In the genomic region with DNA sequence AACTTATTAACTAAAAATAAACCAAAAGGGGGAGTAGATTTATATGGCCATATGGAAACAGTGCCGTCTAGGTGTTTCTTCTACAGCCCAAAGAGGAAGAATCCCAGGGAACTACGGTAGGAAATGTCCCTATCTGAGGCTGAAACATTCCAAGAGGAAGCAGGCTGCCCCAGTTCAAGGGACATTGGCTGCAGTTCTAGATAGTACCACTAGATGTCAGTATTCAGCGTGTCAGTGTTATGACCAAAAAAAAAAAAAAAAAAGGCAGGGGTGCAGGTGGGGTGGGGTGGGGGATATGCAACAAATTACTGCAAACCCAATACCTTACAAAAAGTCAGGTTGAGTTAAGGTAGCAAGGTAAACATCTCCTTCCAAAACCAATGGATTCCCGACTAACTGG, we compare ENCODE assay signal across 9 mouse cellular contexts. TPM values are rescaled to one million over a fixed set of nuclear protein-coding genes. Genes with fewer than 3 reads are reported as not detected.
A peak's percentile ranks its signal among the peaks of the same experiment; 100 is the strongest.
DNase-seq lines count a peak whose midpoint lies in the region; ATAC-seq and TF ChIP-seq lines count a peak whose summit lies in the region.
"Had no signal": no experiment of that assay in that cellular context is flagged by ENCODE, and none has a peak within 500 bp of the region (broad histone marks: within the 10 kb centered on the region; RNA-seq: fewer than 3 reads in every experiment).

No protein-coding gene starts in this region.

- H3K79me2 ChIP-seq in liver, adult 2 months (ENCODE audit: control insufficient read depth, insufficient read depth, low read length): no peaks in the 10 kb centered on the region

- H3K27me3 ChIP-seq in liver, adult 2 months (ENCODE audit: control insufficient read depth, insufficient read depth, low read length): no peaks in the 10 kb centered on the region
- no peaks in the 10 kb centered on the region for H3K27me3 ChIP-seq in limb, embryonic 14.5 days (ENCODE audit: control insufficient read depth, insufficient read depth, low read length)

- ATAC-seq in limb, embryonic 14.5 days (ENCODE audit: low FRiP score, low read depth): no peak
- ATAC-seq in activated CD4-positive, CD25-positive, alpha-beta regulatory T cell, adult 4 months: no peak

- TF ChIP-seq CTCF in liver, adult 2 months (IDR thresholded peaks at IDR 0.05; ENCODE audit: low read depth, low read length): peak; percentile 47

- DNase-seq in adrenal gland, postnatal 14 days: peak; percentile 24
- no peak for DNase-seq in adrenal gland, postnatal 36 days
- DNase-seq in liver, adult 2 months (ENCODE audit: extremely low read depth, low read depth, low spot score): peak; percentile 35
- DNase-seq in liver: no peak
- DNase-seq in c-Kit-positive CD71-positive TER-119-positive erythroid progenitor cells, embryonic 14.5 days (ENCODE audit: low spot score): peak; percentile 39
- peak; percentile 64 for DNase-seq in limb, embryonic 14.5 days (ENCODE audit: low spot score)
- no peak for DNase-seq in kidney, postnatal 10 days

- H3K9ac ChIP-seq in liver, adult 2 months (ENCODE audit: low read depth, low read length): no peak overlapping the region
- no peak overlapping the region for H3K9ac ChIP-seq in limb, embryonic 14.5 days (ENCODE audit: low read depth, low read length, severe bottlenecking)

- H3K4me3 ChIP-seq in liver, adult 2 months (ENCODE audit: insufficient read depth, low read depth, low read length): no peak overlapping the region
- no peak overlapping the region for H3K4me3 ChIP-seq in limb, embryonic 14.5 days (replicated peaks; ENCODE audit: low read length)
- H3K4me3 ChIP-seq: megakaryocyte, embryonic 14.5 days had no signal

- TF ChIP-seq POLR2A in liver, adult 2 months (IDR thresholded peaks at IDR 0.05; ENCODE audit: extremely low read depth, insufficient read depth, low read length): no peak
- no peak for TF ChIP-seq POLR2A in limb, embryonic 14.5 days (IDR thresholded peaks at IDR 0.05; ENCODE audit: borderline replicate concordance, extremely low read depth, insufficient read depth, insufficient read length)

- no peaks in the 10 kb centered on the region for H3K4me1 ChIP-seq in liver, adult 2 months (ENCODE audit: control insufficient read depth, insufficient read depth, low read length)
- no peaks in the 10 kb centered on the region for H3K4me1 ChIP-seq in limb, embryonic 14.5 days (ENCODE audit: control insufficient read depth, insufficient read depth, low read length)

- no peak overlapping the region for H3K4me2 ChIP-seq in limb, embryonic 14.5 days (replicated peaks; ENCODE audit: low read depth, low read length, severe bottlenecking)

- H3K27ac ChIP-seq in liver, adult 2 months (replicated peaks; ENCODE audit: insufficient read depth, low read depth, low read length): no peak overlapping the region
- H3K27ac ChIP-seq in limb, embryonic 14.5 days (replicated peaks; ENCODE audit: low read depth, low read length): no peak overlapping the region

- no peaks in the 10 kb centered on the region for H3K9me3 ChIP-seq in limb, embryonic 14.5 days (ENCODE audit: control insufficient read depth, low read length)
- H3K9me3 ChIP-seq: megakaryocyte, embryonic 14.5 days had no signal

- H3K36me3 ChIP-seq in liver, adult 2 months (ENCODE audit: control insufficient read depth, insufficient read depth, low read length): no peaks in the 10 kb centered on the region
- no peaks in the 10 kb centered on the region for H3K36me3 ChIP-seq in limb, embryonic 14.5 days (ENCODE audit: control insufficient read depth, insufficient read depth, low read length)

- 16% methylated on average over 4 of the region's 4 CpGs for WGBS in liver, adult 2 months
- 22% methylated on average over 4 of the region's 4 CpGs for WGBS in limb, embryonic 14.5 days

RNA-seq across cellular contexts. Expression of a gene that starts 15.8 kb away (rescaled TPM):
- total RNA-seq in adrenal gland, postnatal 14 days (2021): 5.2 and 5.6 TPM in 2 replicates
- 1 to 10 TPM; 1.9 to 3.5 TPM for total RNA-seq in adrenal gland, postnatal 36 days (2021)
- 0.65 and 2.8 TPM in 2 replicates for total RNA-seq in liver, adult 2 months (2014; rRNA removed)
- 2.3 and 2.4 TPM in 2 replicates for polyA plus RNA-seq in liver, adult 2 months (2012; rRNA removed)
- 4.4 and 4.8 TPM in 2 replicates for polyA plus RNA-seq in limb, embryonic 14.5 days (2012; rRNA removed)
- 1.9 and 2.6 TPM in 2 replicates for polyA plus RNA-seq in limb, embryonic 14.5 days (2014; fragmentation: Nextera tagmentation; extraction: Ambion mirVana)
- polyA plus RNA-seq in activated CD4-positive, CD25-positive, alpha-beta regulatory T cell, adult 4 months (2017; shearing (Covaris generic)): under 1 TPM; 0.45 to 0.53 TPM

RNA-seq across cellular contexts. Expression of a gene that starts 33.4 kb away (rescaled TPM):
- 97.9 and 129 TPM in 2 replicates for total RNA-seq in adrenal gland, postnatal 14 days (2021)
- total RNA-seq in adrenal gland, postnatal 36 days (2021): 10 to 100 TPM; 70.0 to 88.7 TPM
- total RNA-seq in liver, adult 2 months (2014; rRNA removed): 36.0 and 36.1 TPM in 2 replicates
- polyA plus RNA-seq in liver, adult 2 months (2012; rRNA removed): 76.2 and 148 TPM in 2 replicates
- polyA plus RNA-seq in limb, embryonic 14.5 days (2012; rRNA removed): 365 and 505 TPM in 2 replicates
- 45.8 and 53.6 TPM in 2 replicates for polyA plus RNA-seq in limb, embryonic 14.5 days (2014; fragmentation: Nextera tagmentation; extraction: Ambion mirVana)
- polyA plus RNA-seq in activated CD4-positive, CD25-positive, alpha-beta regulatory T cell, adult 4 months (2017; shearing (Covaris generic)): 10 to 100 TPM; 26.1 to 29.3 TPM

RNA-seq across cellular contexts. Expression of a gene that starts 40.4 kb away (rescaled TPM):
- 0.59 and 1.8 TPM in 2 replicates for total RNA-seq in adrenal gland, postnatal 14 days (2021)
- 1 to 10 TPM; 2.2 to 2.4 TPM for total RNA-seq in adrenal gland, postnatal 36 days (2021)
- 3.7 and 5.8 TPM in 2 replicates for total RNA-seq in liver, adult 2 months (2014; rRNA removed)
- polyA plus RNA-seq in liver, adult 2 months (2012; rRNA removed): 1.4 and 3.7 TPM in 2 replicates
- 0.40 and 0.59 TPM in 2 replicates for polyA plus RNA-seq in limb, embryonic 14.5 days (2012; rRNA removed)
- 0.91 and 1.2 TPM in 2 replicates for polyA plus RNA-seq in limb, embryonic 14.5 days (2014; fragmentation: Nextera tagmentation; extraction: Ambion mirVana)
- polyA plus RNA-seq in activated CD4-positive, CD25-positive, alpha-beta regulatory T cell, adult 4 months (2017; shearing (Covaris generic)): 1 to 10 TPM; 5.3 to 6.9 TPM

RNA-seq across cellular contexts. Expression of a gene that starts 46.8 kb away (rescaled TPM):
- 8.7 and 11.8 TPM in 2 replicates for total RNA-seq in adrenal gland, postnatal 14 days (2021)
- 10 to 100 TPM; 11.4 to 17.6 TPM for total RNA-seq in adrenal gland, postnatal 36 days (2021)
- total RNA-seq in liver, adult 2 months (2014; rRNA removed): 1.5 and 2.0 TPM in 2 replicates
- polyA plus RNA-seq in liver, adult 2 months (2012; rRNA removed): 3.8 and 4.7 TPM in 2 replicates
- 3.6 and 3.9 TPM in 2 replicates for polyA plus RNA-seq in limb, embryonic 14.5 days (2012; rRNA removed)
- 3.4 and 3.9 TPM in 2 replicates for polyA plus RNA-seq in limb, embryonic 14.5 days (2014; fragmentation: Nextera tagmentation; extraction: Ambion mirVana)
- 1 to 10 TPM; 5.5 to 6.1 TPM for polyA plus RNA-seq in activated CD4-positive, CD25-positive, alpha-beta regulatory T cell, adult 4 months (2017; shearing (Covaris generic))

Comparison
In these comparisons a context has a peak if more than half of its experiments do, and no peak if none do; other contexts are left out.
1. DNase-seq: peak in adrenal gland, postnatal 14 days (single experiment), liver, adult 2 months (single experiment), c-Kit-positive CD71-positive TER-119-positive erythroid progenitor cells, embryonic 14.5 days (single experiment) and limb, embryonic 14.5 days (single experiment); none in adrenal gland, postnatal 36 days (0 of 2), liver (single experiment) and kidney, postnatal 10 days (single experiment).